In genomic region chr4:21689492-21689941, GRCm38 (mm10) we compare ENCODE assay signal across 11 mouse cellular contexts. TPM values are rescaled to one million over a fixed set of nuclear protein-coding genes. Genes with fewer than 3 reads are reported as not detected.
DNase-seq lines count a peak whose midpoint lies in the region; ATAC-seq lines count a peak whose summit lies in the region.
"Had no signal": no experiment of that assay in that cellular context is flagged by ENCODE, and none has a peak within 500 bp of the region (broad histone marks: within the 10 kb centered on the region; RNA-seq: fewer than 3 reads in every experiment).

No protein-coding gene starts in this region.

- peak overlapping the region; percentile 53; the same call in 1 of the 2 replicates for H3K4me3 ChIP-seq in kidney, embryonic 15.5 days (replicated peaks)
- peak overlapping the region; percentile 61; the same call in 1 of the 2 replicates for H3K4me3 ChIP-seq in forebrain, embryonic 10.5 days
- no peak overlapping the region for H3K4me3 ChIP-seq in limb, embryonic 10.5 days

- no peak overlapping the region for H3K27ac ChIP-seq in kidney, embryonic 15.5 days
- no peak overlapping the region for H3K27ac ChIP-seq in forebrain, embryonic 10.5 days
- H3K27ac ChIP-seq in limb, embryonic 10.5 days = no peak overlapping the region

- H3K4me2 ChIP-seq in kidney, embryonic 15.5 days = peak overlapping the region; percentile 91; the same call in 1 of the 2 replicates

- DNase-seq in kidney, postnatal 14 days = no peak
- DNase-seq in forebrain, embryonic 10.5 days (ENCODE audit: extremely low spot score, low spot score) = peak; percentile 66
- peak; percentile 45 for DNase-seq in limb, embryonic 10.5 days (ENCODE audit: low spot score)
- DNase-seq in retina, postnatal 1 day = peak; percentile 64
- no peak for DNase-seq in layer of hippocampus, adult 18-20 months (ENCODE audit: low spot score in 2 of 2)
- no peak for DNase-seq in frontal cortex, adult 2 months (ENCODE audit: extremely low spot score in 1 of 2, low spot score in 1 of 2)
- DNase-seq in adrenal gland, postnatal 36 days = no peak

- 2% methylated on average over 18 of the region's 18 CpGs for WGBS in kidney, embryonic 15.5 days
- WGBS in forebrain, embryonic 10.5 days = under 1% methylated on average over 18 of the region's 18 CpGs
- under 1% methylated on average over 18 of the region's 18 CpGs for WGBS in limb, embryonic 10.5 days

- H3K4me1 ChIP-seq in kidney, embryonic 15.5 days = peaks cover 15% of the 10 kb centered on the region
- peaks cover 61% of the 10 kb centered on the region for H3K4me1 ChIP-seq in forebrain, embryonic 10.5 days
- peaks cover 13% of the 10 kb centered on the region for H3K4me1 ChIP-seq in limb, embryonic 10.5 days

- no peak for ATAC-seq in kidney, embryonic 15.5 days (replicated peaks; ENCODE audit: low FRiP score)

- H3K27me3 ChIP-seq in kidney, embryonic 15.5 days = peaks cover 92% of the 10 kb centered on the region
- peaks cover 99% of the 10 kb centered on the region for H3K27me3 ChIP-seq in forebrain, embryonic 10.5 days (ENCODE audit: poor library complexity, severe bottlenecking)
- H3K27me3 ChIP-seq in limb, embryonic 10.5 days (ENCODE audit: low read depth, poor library complexity, severe bottlenecking) = peaks cover 95% of the 10 kb centered on the region

- no peak overlapping the region for H3K9ac ChIP-seq in kidney, embryonic 15.5 days

- no peaks in the 10 kb centered on the region for H3K9me3 ChIP-seq in kidney, embryonic 15.5 days (replicated peaks)
- H3K9me3 ChIP-seq in forebrain, embryonic 10.5 days = no peaks in the 10 kb centered on the region
- no peaks in the 10 kb centered on the region for H3K9me3 ChIP-seq in limb, embryonic 10.5 days (replicated peaks)

- H3K36me3 ChIP-seq in kidney, embryonic 15.5 days = no peaks in the 10 kb centered on the region
- H3K36me3 ChIP-seq in forebrain, embryonic 10.5 days (replicated peaks) = no peaks in the 10 kb centered on the region
- no peaks in the 10 kb centered on the region for H3K36me3 ChIP-seq in limb, embryonic 10.5 days

RNA-seq across cellular contexts. Expression of gene Prdm13, which starts 3.8 kb away (rescaled TPM):
- polyA plus RNA-seq in kidney, embryonic 15.5 days (2015; fragmentation: Nextera tagmentation; extraction: Ambion mirVana) = not detected in 2 replicates
- polyA plus RNA-seq in forebrain, embryonic 10.5 days (2016; fragmentation: Nextera tagmentation; extraction: Ambion mirVana) = 0.04 and 0.10 TPM in 2 replicates
- not detected in 2 replicates for polyA plus RNA-seq in limb, embryonic 10.5 days (2016; fragmentation: Nextera tagmentation; extraction: Ambion mirVana)
- not detected for total RNA-seq in layer of hippocampus, adult 18-20 months (2021)
- not detected in 2 replicates for polyA plus RNA-seq in frontal cortex, adult 2 months (2012; rRNA removed)
- not detected for total RNA-seq in adrenal gland, postnatal 36 days (2021)
- total RNA-seq: MEL had no signal
- polyA plus RNA-seq: liver, embryonic 16.5 days; testis, adult 2 months had no signal

RNA-seq across cellular contexts. Expression of gene Ccnc, which starts 38.0 kb away (rescaled TPM):
- 41.1 and 47.5 TPM in 2 replicates for polyA plus RNA-seq in kidney, embryonic 15.5 days (2015; fragmentation: Nextera tagmentation; extraction: Ambion mirVana)
- 55.7 and 58.9 TPM in 2 replicates for polyA plus RNA-seq in forebrain, embryonic 10.5 days (2016; fragmentation: Nextera tagmentation; extraction: Ambion mirVana)
- polyA plus RNA-seq in limb, embryonic 10.5 days (2016; fragmentation: Nextera tagmentation; extraction: Ambion mirVana) = 39.0 and 41.8 TPM in 2 replicates
- 10 to 100 TPM; 33.0 to 40.3 TPM for total RNA-seq in layer of hippocampus, adult 18-20 months (2021)
- polyA plus RNA-seq in frontal cortex, adult 2 months (2012; rRNA removed) = 25.2 and 27.9 TPM in 2 replicates
- 10 to 100 TPM; 21.4 to 25.2 TPM for total RNA-seq in adrenal gland, postnatal 36 days (2021)

Comparison
In these comparisons a context has a peak if more than half of its experiments do, and no peak if none do; other contexts are left out.
1. DNase-seq: peak in forebrain, embryonic 10.5 days (single experiment), limb, embryonic 10.5 days (single experiment) and retina, postnatal 1 day (single experiment); none in kidney, postnatal 14 days (single experiment), layer of hippocampus, adult 18-20 months (0 of 2), frontal cortex, adult 2 months (0 of 2) and adrenal gland, postnatal 36 days (0 of 2).